ENCODE assay signal across 8 mouse cellular contexts in genomic region chr2:52072065-52072490, GRCm38 (mm10). TPM values are rescaled to one million over a fixed set of nuclear protein-coding genes. Genes with fewer than 3 reads are reported as not detected.
DNase-seq lines count a peak whose midpoint lies in the region; ATAC-seq and TF ChIP-seq lines count a peak whose summit lies in the region.

No protein-coding gene starts in this region.

- no peaks in the 10 kb centered on the region for H3K27me3 ChIP-seq in embryonic facial prominence, embryonic 15.5 days
- H3K27me3 ChIP-seq in intestine, postnatal 0 days (replicated peaks; ENCODE audit: control insufficient read depth, insufficient read depth, low read length): no peaks in the 10 kb centered on the region
- H3K27me3 ChIP-seq in midbrain, embryonic 14.5 days (ENCODE audit: control insufficient read depth, insufficient read depth, low read length): no peaks in the 10 kb centered on the region

- 2% methylated on average over 10 of the region's 10 CpGs for WGBS in embryonic facial prominence, embryonic 15.5 days
- WGBS in intestine, postnatal 0 days: 7% methylated on average over 10 of the region's 10 CpGs
- 1% methylated on average over 10 of the region's 10 CpGs for WGBS in midbrain, embryonic 14.5 days

- peaks cover 12% of the 10 kb centered on the region for H3K36me3 ChIP-seq in embryonic facial prominence, embryonic 15.5 days
- peaks cover 3% of the 10 kb centered on the region; the same call in 1 of the 2 replicates for H3K36me3 ChIP-seq in intestine, postnatal 0 days (ENCODE audit: control insufficient read depth, insufficient read depth)
- H3K36me3 ChIP-seq in midbrain, embryonic 14.5 days (ENCODE audit: control insufficient read depth, insufficient read depth, low read length): peaks cover 7% of the 10 kb centered on the region

- TF ChIP-seq CTCF in intestine, postnatal 0 days (IDR thresholded peaks at IDR 0.05; ENCODE audit: low read depth): no peak

- H3K4me2 ChIP-seq in embryonic facial prominence, embryonic 15.5 days (replicated peaks): peak overlapping the region; percentile 56
- peak overlapping the region; percentile 80 for H3K4me2 ChIP-seq in intestine, postnatal 0 days (replicated peaks; ENCODE audit: low read depth)
- peak overlapping the region; percentile 74 for H3K4me2 ChIP-seq in midbrain, embryonic 14.5 days (ENCODE audit: low read length)

- peak overlapping the region; percentile 97 for H3K4me3 ChIP-seq in embryonic facial prominence, embryonic 15.5 days (replicated peaks)
- peak overlapping the region; percentile 98 for H3K4me3 ChIP-seq in intestine, postnatal 0 days (ENCODE audit: low read depth, low read length)
- H3K4me3 ChIP-seq in midbrain, embryonic 14.5 days (replicated peaks; ENCODE audit: low read depth, low read length): peak overlapping the region; percentile 97

- H3K9me3 ChIP-seq in embryonic facial prominence, embryonic 15.5 days (replicated peaks): no peaks in the 10 kb centered on the region
- no peaks in the 10 kb centered on the region for H3K9me3 ChIP-seq in intestine, postnatal 0 days (ENCODE audit: control insufficient read depth)
- no peaks in the 10 kb centered on the region for H3K9me3 ChIP-seq in midbrain, embryonic 14.5 days (ENCODE audit: control insufficient read depth, low read length)

- H3K9ac ChIP-seq in embryonic facial prominence, embryonic 15.5 days: 0 out of 2 replicates have a peak overlapping the region, but pooled peaks have one; percentile 95
- H3K9ac ChIP-seq in intestine, postnatal 0 days (ENCODE audit: low read depth, low read length): peak overlapping the region; percentile 93; the same call in 1 of the 2 replicates
- peak overlapping the region; percentile 77; the same call in 1 of the 2 replicates for H3K9ac ChIP-seq in midbrain, embryonic 14.5 days (replicated peaks; ENCODE audit: low read length)

- H3K27ac ChIP-seq in embryonic facial prominence, embryonic 15.5 days (replicated peaks): peak overlapping the region; percentile 90; the same call in 1 of the 2 replicates
- 0 out of 2 replicates have a peak overlapping the region, but pooled peaks have one; percentile 69 for H3K27ac ChIP-seq in intestine, postnatal 0 days (ENCODE audit: low read depth, low read length)
- peak overlapping the region; percentile 80 for H3K27ac ChIP-seq in midbrain, embryonic 14.5 days (replicated peaks; ENCODE audit: low read depth, low read length)

- H3K4me1 ChIP-seq in embryonic facial prominence, embryonic 15.5 days: 0 out of 2 replicates have a peak, but pooled peaks cover 10% of the 10 kb centered on the region
- H3K4me1 ChIP-seq in intestine, postnatal 0 days (replicated peaks; ENCODE audit: control insufficient read depth, insufficient read depth, low read length): no peaks in the 10 kb centered on the region
- peaks cover 13% of the 10 kb centered on the region for H3K4me1 ChIP-seq in midbrain, embryonic 14.5 days (ENCODE audit: control insufficient read depth, insufficient read depth, low read length)

- peak; percentile 34; the same call in 1 of the 2 replicates for ATAC-seq in embryonic facial prominence, embryonic 15.5 days (ENCODE audit: insufficient number of reproducible peaks, low FRiP score, low TSS enrichment, low read depth)
- peak; percentile 26; the same call in 1 of the 2 replicates for ATAC-seq in intestine, postnatal 0 days
- ATAC-seq in midbrain, embryonic 14.5 days (ENCODE audit: low FRiP score, low TSS enrichment): peak; percentile 53; the same call in 1 of the 2 replicates

- DNase-seq in cerebellum, adult 9-11 months: peak; percentile 45
- DNase-seq in cerebellum, adult 18-20 months: no peak
- peak; percentile 48 for DNase-seq in CD4-positive helper T cell, adult 2 months (ENCODE audit: low read depth, low spot score)
- DNase-seq in midbrain, embryonic 14.5 days: peak; percentile 50
- DNase-seq in gastrocnemius, postnatal 4 days (ENCODE audit: low spot score in 2 of 2): no peak
- DNase-seq in layer of hippocampus, postnatal 36 days: no peak

RNA-seq across cellular contexts. Expression of gene Rif1, which starts 0.6 kb away (rescaled TPM):
- polyA plus RNA-seq in embryonic facial prominence, embryonic 15.5 days (2015; fragmentation: Nextera tagmentation; extraction: Ambion mirVana): 28.9 and 34.7 TPM in 2 replicates
- polyA plus RNA-seq in intestine, postnatal 0 days (2015; fragmentation: Nextera tagmentation; extraction: Ambion mirVana): 9.3 and 13.3 TPM in 2 replicates
- polyA plus RNA-seq in midbrain, embryonic 14.5 days (2014; fragmentation: Nextera tagmentation; extraction: Ambion mirVana): 28.5 and 34.2 TPM in 2 replicates
- total RNA-seq in gastrocnemius, postnatal 4 days (2021): 10 to 100 TPM; 18.5 to 26.6 TPM
- 10 to 100 TPM; 25.6 to 31.2 TPM for total RNA-seq in layer of hippocampus, postnatal 36 days (2021)

RNA-seq across cellular contexts. Expression of gene Tnfaip6, which starts 34.3 kb away (rescaled TPM):
- polyA plus RNA-seq in embryonic facial prominence, embryonic 15.5 days (2015; fragmentation: Nextera tagmentation; extraction: Ambion mirVana): 50.4 and 51.4 TPM in 2 replicates
- polyA plus RNA-seq in intestine, postnatal 0 days (2015; fragmentation: Nextera tagmentation; extraction: Ambion mirVana): 1.7 and 2.4 TPM in 2 replicates
- polyA plus RNA-seq in midbrain, embryonic 14.5 days (2014; fragmentation: Nextera tagmentation; extraction: Ambion mirVana): 2.7 and 3.9 TPM in 2 replicates
- total RNA-seq in gastrocnemius, postnatal 4 days (2021): 10 to 100 TPM; 14.2 to 15.1 TPM
- 1 to 10 TPM; 7.6 to 8.1 TPM for total RNA-seq in layer of hippocampus, postnatal 36 days (2021)

Comparison
In these comparisons a context has a peak if more than half of its experiments do, and no peak if none do; other contexts are left out.
1. DNase-seq: peak in cerebellum, adult 9-11 months (single experiment), CD4-positive helper T cell, adult 2 months (single experiment) and midbrain, embryonic 14.5 days (single experiment); none in cerebellum, adult 18-20 months (0 of 2), gastrocnemius, postnatal 4 days (0 of 2) and layer of hippocampus, postnatal 36 days (0 of 2).
2. RNA of gene Tnfaip6, which starts 34.3 kb away (polyA plus RNA-seq): 50.4 to 51.4 TPM in embryonic facial prominence, embryonic 15.5 days; 2.7 to 3.9 TPM in midbrain, embryonic 14.5 days and 1.7 to 2.4 TPM in intestine, postnatal 0 days; every median in the first group is over 10 times any median in the second.
3. Peak in every context shown above with its lines, with median percentiles within 50 percentile points of each other: ATAC-seq, H3K27ac ChIP-seq, H3K4me2 ChIP-seq, H3K4me3 ChIP-seq and H3K9ac ChIP-seq.